Mouse (Mus musculus) midbrain, embryonic 11.5 days (tissue): ENCODE measurements at regions not wholly inside any gene's neighbourhood (a gene's known extent, or its start where the extent isn't known, plus 50 kb on each side); places are given as distances from the start of the nearest gene placed in this dataset.
"Not testable (repeated sequence)": the region's sequence is repeated elsewhere in the genome, so short reads cannot be mapped to it uniquely, and the experiment has no call there.

Experiments used
- ATAC-seq: fragments of 200-750 bp; cut with Nextera tagmentation; 2 replicates; pipeline ENCODE4 v1.8.0; 2017; ENCODE audit warnings: moderate TSS enrichment, moderate library complexity; ENCODE audit not compliant: low FRiP score
- DNase-seq: peaks from one replicate; pipeline ENCODE4 v3.0.0; 2015; ENCODE audit warnings: low spot score; ENCODE audit errors: missing footprints
- H3K27ac ChIP-seq: fragments of 300-500 bp; sonication (generic); 2 replicates; pipeline ENCODE4 v1.5.1; 2014; ENCODE audit warnings: low read depth, low read length
- H3K27me3 ChIP-seq: fragments of 300-500 bp; sonication (generic); 2 replicates; pipeline ENCODE4 v1.6.1; 2014; ENCODE audit warnings: mild to moderate bottlenecking, low read length, moderate library complexity, mixed read lengths; ENCODE audit not compliant: control insufficient read depth, insufficient read depth
- H3K36me3 ChIP-seq: fragments of 300-500 bp; sonication (generic); 2 replicates; pipeline ENCODE4 v1.6.1; 2014; ENCODE audit warnings: mild to moderate bottlenecking, low read length, moderate library complexity, mixed read lengths; ENCODE audit not compliant: control insufficient read depth, insufficient read depth
- H3K4me1 ChIP-seq: fragments of 300-500 bp; sonication (generic); 2 replicates; pipeline ENCODE4 v1.6.1; 2014; ENCODE audit warnings: low read length; ENCODE audit not compliant: control insufficient read depth, insufficient read depth
- H3K4me2 ChIP-seq: fragments of 300-500 bp; sonication (generic); 2 replicates; pipeline ENCODE4 v1.6.1; 2014; ENCODE audit warnings: mild to moderate bottlenecking, moderate library complexity
- H3K4me3 ChIP-seq: fragments of 300-500 bp; sonication (generic); 2 replicates; pipeline ENCODE4 v1.5.1; 2014; ENCODE audit warnings: low read depth, low read length
- H3K9ac ChIP-seq: fragments of 300-500 bp; sonication (generic); 2 replicates; pipeline ENCODE4 v1.6.1; 2014; ENCODE audit warnings: low read length
- H3K9me3 ChIP-seq: fragments of 300-500 bp; sonication (generic); 2 replicates; pipeline ENCODE4 v1.6.1; 2016; ENCODE audit warnings: low read length; ENCODE audit not compliant: control insufficient read depth
- WGBS: fragments of 180-500 bp; shearing (Covaris S2); extraction: QIAGEN DNeasy Blood & Tissue Kit; methylation state at CpG from one replicate; pipeline ENCODE4 v1.1.7; 2014; 5-methylcytosine and 5-hydroxymethylcytosine counted together

- 83% methylated on average over 4 of the region's 4 CpGs for WGBS
- not testable (repeated sequence) for H3K27ac ChIP-seq, H3K27me3 ChIP-seq, H3K9me3 ChIP-seq, H3K36me3 ChIP-seq, H3K4me3 ChIP-seq, H3K4me2 ChIP-seq, H3K4me1 ChIP-seq, ATAC-seq, H3K9ac ChIP-seq
- DNase-seq: peak; percentile 51
Measured at GRCm38 (mm10) chr7:59797212-59797611, 207.6 kb downstream of the Snurf start.

DNA sequence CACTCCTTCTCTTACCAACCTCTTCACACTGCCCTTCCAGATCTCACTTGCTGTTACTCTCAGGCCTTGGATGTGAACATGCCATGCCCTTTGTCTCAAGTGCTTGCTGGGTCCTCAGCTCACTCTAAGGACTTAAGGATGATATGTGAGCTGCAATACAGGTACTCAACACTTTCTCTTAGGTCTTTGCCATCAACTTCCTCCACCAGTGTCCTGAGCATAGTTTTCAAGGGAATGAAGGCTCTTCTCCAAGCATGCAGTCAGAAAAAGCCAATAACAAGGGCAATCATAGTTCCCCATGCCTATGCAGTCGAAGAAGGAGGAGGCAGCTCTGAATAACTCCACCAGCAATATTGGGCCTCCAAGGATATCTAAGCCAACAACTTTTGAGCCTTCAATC lies 235.1 kb downstream of the Snurf start:
- H3K36me3 ChIP-seq, H3K27ac ChIP-seq, H3K9ac ChIP-seq, H3K9me3 ChIP-seq, H3K4me3 ChIP-seq, H3K4me2 ChIP-seq, H3K27me3 ChIP-seq, ATAC-seq, H3K4me1 ChIP-seq, DNase-seq: not testable (repeated sequence)
- WGBS: 63% methylated on average over 1 of the region's 1 CpGs

GRCm38 (mm10) chr7:59768641-59769040 lies 236.2 kb downstream of the Snurf start:
- H3K4me1 ChIP-seq, H3K27ac ChIP-seq, H3K27me3 ChIP-seq, H3K4me2 ChIP-seq, H3K4me3 ChIP-seq, ATAC-seq, H3K9ac ChIP-seq, H3K36me3 ChIP-seq, DNase-seq, H3K9me3 ChIP-seq: not testable (repeated sequence)
- WGBS: 68% methylated on average over 2 of the region's 4 CpGs

DNA sequence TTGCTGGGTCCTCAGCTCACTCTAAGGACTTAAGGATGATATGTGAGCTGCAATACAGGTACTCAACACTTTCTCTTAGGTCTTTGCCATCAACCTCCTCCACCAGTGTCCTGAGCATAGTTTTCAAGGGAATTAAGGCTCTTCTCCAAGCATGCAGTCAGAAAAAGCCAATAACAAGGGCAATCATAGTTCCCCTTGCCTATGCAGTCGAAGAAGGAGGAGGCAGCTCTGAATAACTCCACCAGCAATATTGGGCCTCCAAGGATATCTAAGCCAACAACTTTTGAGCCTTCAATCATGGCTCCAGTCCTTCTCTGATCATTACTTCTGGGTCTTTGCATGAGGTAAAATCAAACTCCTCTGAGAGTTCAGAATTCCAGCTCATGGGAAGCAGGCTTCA lies 237.5 kb downstream of the Snurf start:
- H3K4me3 ChIP-seq, H3K9ac ChIP-seq, H3K36me3 ChIP-seq, H3K9me3 ChIP-seq, H3K4me1 ChIP-seq, H3K4me2 ChIP-seq, H3K27me3 ChIP-seq, ATAC-seq, H3K27ac ChIP-seq, DNase-seq: not testable (repeated sequence)
- WGBS: 69% methylated on average over 1 of the region's 1 CpGs
